Mouse (Mus musculus) left cerebral cortex, adult 2 months (tissue): ENCODE data around the gene Ctdspl. TPM values are rescaled to one million over a fixed set of nuclear protein-coding genes. Genes with fewer than 3 reads are reported as not detected.

Experiments
- DNase-seq, 2 experiments: peaks; one replicate each; pipeline ENCODE4 v3.0.0; 2021 to 2022; ENCODE audit warnings: low spot score in 2 of 2, mixed read lengths in 1 of 2; ENCODE audit errors: extremely low spot score in 1 of 2
- H3K27ac ChIP-seq: fragments of 200-600 bp; 2 replicates; pipeline ENCODE4 v1.8.1; 2022
- H3K4me3 ChIP-seq: fragments of 200-600 bp; 2 replicates; pipeline ENCODE4 v1.8.1; 2022
- CTCF ChIP-seq: fragments of 200-600 bp; IDR thresholded peaks from 2 replicates; pipeline ENCODE4 v1.8.1; 2022; ENCODE audit warnings: antibody characterized with exemption, mild to moderate bottlenecking, moderate library complexity
- intact Hi-C: fragments of 180-260 bp; cut with DNase I; formaldehyde crosslinking; loops from one replicate; pipeline ENCODE4 v1.15.1; 2025
- total RNA-seq, 2 experiments: library from RNA; stranded (reverse); gene quantifications; 2 replicates each; pipeline ENCODE4 v1.2.3; 2021

Gene Ctdspl
- total RNA-seq, 2 experiments from 2014 or later: 33.9 to 37.5 TPM

GRCm38 (mm10) chr9:118976561-118976960 is 50.3 kb downstream of the Ctdspl start:
- peak overlapping the region; percentile 28; the same call in 1 of the 2 replicates for H3K27ac ChIP-seq
- intact Hi-C loops: no loop called here
- TF ChIP-seq CTCF: no peak
- no peak overlapping the region for H3K4me3 ChIP-seq
- no peak for DNase-seq

- TF ChIP-seq CTCF: no peak
- Histone ChIP-seq H3K27ac (no peak overlapping the region), H3K4me3 (no peak overlapping the region)
- DNase-seq: peak in 1 of 2 experiments; percentile 55
- intact Hi-C loops: no loop called here
Measured at GRCm38 (mm10) chr9:118977425-118977824, 51.2 kb downstream of the Ctdspl start.

- no peak overlapping the region for H3K4me3 ChIP-seq
- intact Hi-C loops: no loop called here
- peak in 1 of 2 experiments; percentile 60 for DNase-seq
- TF ChIP-seq CTCF: no peak
- H3K27ac ChIP-seq: peak overlapping the region; percentile 79
Measured at GRCm38 (mm10) chr9:118980411-118980823, 54.2 kb downstream of the Ctdspl start.

GRCm38 (mm10) chr9:118984650-118985432 is 58.6 kb downstream of the Ctdspl start:
- no peak for DNase-seq
- Histone ChIP-seq H3K27ac (no peak overlapping the region), H3K4me3 (no peak overlapping the region)
- intact Hi-C loops: no loop called here
- TF ChIP-seq CTCF: no peak

GRCm38 (mm10) chr9:118986286-118986685 is 60.0 kb downstream of the Ctdspl start:
- DNase-seq: no peak

GRCm38 (mm10) chr9:118988787-118989580 is 62.7 kb downstream of the Ctdspl start:
- intact Hi-C loops: no loop called here
- no peak overlapping the region for H3K4me3 ChIP-seq
- no peak for TF ChIP-seq CTCF
- no peak for DNase-seq
- no peak overlapping the region for H3K27ac ChIP-seq

More at GRCm38 (mm10) chr9:118986286-118986685, 60.0 kb downstream of the Ctdspl start:
- intact Hi-C loops: no loop called here
- no peak for TF ChIP-seq CTCF
- no peak overlapping the region for H3K4me3 ChIP-seq
- no peak overlapping the region for H3K27ac ChIP-seq

GRCm38 (mm10) chr9:118990490-118990889 is 64.2 kb downstream of the Ctdspl start:
- Histone ChIP-seq H3K27ac (peak overlapping the region; percentile 69; the same call in 1 of the 2 replicates), H3K4me3 (no peak overlapping the region)
- TF ChIP-seq CTCF: no peak
- no peak for DNase-seq
- intact Hi-C loops: no loop called here

- intact Hi-C loops: no loop called here
- no peak for DNase-seq
- Histone ChIP-seq H3K27ac (peak overlapping the region; percentile 74), H3K4me3 (no peak overlapping the region)
- TF ChIP-seq CTCF: no peak
Measured at GRCm38 (mm10) chr9:118991750-118992585, 65.7 kb downstream of the Ctdspl start.

- intact Hi-C loops: no loop called here
- Histone ChIP-seq H3K27ac (peak overlapping the region; percentile 74), H3K4me3 (no peak overlapping the region)
- TF ChIP-seq CTCF: no peak
- no peak for DNase-seq
Measured at GRCm38 (mm10) chr9:118992586-118992955, 66.3 kb downstream of the Ctdspl start.

GRCm38 (mm10) chr9:118994524-118995227 is 68.4 kb downstream of the Ctdspl start:
- intact Hi-C loops: no loop called here
- no peak for DNase-seq
- Histone ChIP-seq H3K4me3 (no peak overlapping the region), H3K27ac (peak overlapping the region; percentile 86)
- no peak; the same call in none of the 2 replicates for TF ChIP-seq CTCF

GRCm38 (mm10) chr9:118995539-118995938 is 69.3 kb downstream of the Ctdspl start:
- H3K27ac ChIP-seq: peak overlapping the region; percentile 86
- TF ChIP-seq CTCF: no peak
- intact Hi-C loops: no loop called here
- no peak overlapping the region for H3K4me3 ChIP-seq
- DNase-seq: no peak
